Mouse (Mus musculus) olfactory bulb, adult 2 months (tissue): ENCODE measurements around the gene Usp1.

Experiments used
- CTCF ChIP-seq: fragments of 200-500 bp; IDR thresholded peaks from 2 replicates; pipeline ENCODE4 v1.5.1; 2012; ENCODE audit warnings: low read depth, mild to moderate bottlenecking, low read length, moderate library complexity; ENCODE audit not compliant: insufficient read depth
- POLR2A ChIP-seq: fragments of 200-500 bp; IDR thresholded peaks from 2 replicates; pipeline ENCODE4 v1.6.1; 2012; ENCODE audit warnings: mild to moderate bottlenecking, low read depth, low read length, moderate library complexity; ENCODE audit not compliant: insufficient read depth

- TF ChIP-seq POLR2A (no peak), CTCF (no peak)
Observed at GRCm38 (mm10) chr4:98910246-98910645, 13.4 kb upstream of the Usp1 start.
